Mouse (Mus musculus) thymus, postnatal 10 days (tissue): Measurements from ENCODE around the gene Atp5s.
A peak's percentile ranks its signal among the peaks of the same experiment; 100 is the strongest.

Source experiments
- DNase-seq, 2 experiments: peaks; one replicate each; pipeline ENCODE4 v3.0.0; 2021; ENCODE audit warnings: low spot score in 2 of 2

Gene Atp5s

GRCm38 (mm10) chr12:69777957-69778356 is 53.2 kb downstream of the Atp5s start:
- DNase-seq, result no peak

GRCm38 (mm10) chr12:69781480-69781879 is 56.7 kb downstream of the Atp5s start:
- no peak for DNase-seq

GRCm38 (mm10) chr12:69781935-69782650 is 57.3 kb downstream of the Atp5s start:
- no peak for DNase-seq

DNA sequence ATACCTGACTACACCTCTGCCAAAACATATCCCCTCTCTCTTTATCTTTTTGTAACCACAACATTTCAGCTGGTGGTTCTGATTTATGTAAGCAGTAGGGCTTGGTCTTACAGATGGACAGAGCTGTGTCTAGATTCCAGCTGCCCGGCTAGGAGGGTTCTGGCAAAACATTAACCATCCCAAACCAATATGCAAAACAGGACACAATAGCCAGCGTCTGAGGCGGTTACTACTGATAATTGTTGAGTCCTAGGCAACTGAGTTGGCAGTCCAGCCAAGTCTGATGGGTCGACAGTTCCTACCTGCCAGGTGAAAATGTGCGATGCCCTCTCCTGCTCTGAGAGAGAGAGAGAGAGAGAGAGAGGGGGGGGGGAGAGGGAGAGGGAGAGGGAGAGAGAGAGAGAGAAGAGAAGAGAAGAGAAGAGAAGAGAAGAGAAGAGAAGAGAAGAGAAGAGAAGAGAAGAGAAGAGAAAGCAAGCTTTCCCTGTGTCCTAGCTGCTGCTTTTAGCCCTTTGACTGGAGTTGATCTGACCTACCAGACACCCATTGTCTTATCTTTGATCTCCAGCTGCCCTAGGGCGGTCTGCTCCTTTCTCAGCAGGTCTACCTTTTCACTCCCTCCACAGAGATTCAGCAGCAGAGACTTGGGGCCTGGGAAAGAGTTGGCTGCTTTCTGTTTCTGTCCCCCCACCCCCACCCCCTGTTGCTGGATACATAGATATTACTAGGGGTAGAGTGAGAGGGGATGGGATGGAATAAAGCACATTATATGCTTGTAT is 58.7 kb downstream of the Atp5s start:
- no peak for DNase-seq

- DNase-seq, result no peak
These were observed 60.7 kb downstream of the Atp5s start for GRCm38 (mm10) chr12:69785471-69785870.

DNA sequence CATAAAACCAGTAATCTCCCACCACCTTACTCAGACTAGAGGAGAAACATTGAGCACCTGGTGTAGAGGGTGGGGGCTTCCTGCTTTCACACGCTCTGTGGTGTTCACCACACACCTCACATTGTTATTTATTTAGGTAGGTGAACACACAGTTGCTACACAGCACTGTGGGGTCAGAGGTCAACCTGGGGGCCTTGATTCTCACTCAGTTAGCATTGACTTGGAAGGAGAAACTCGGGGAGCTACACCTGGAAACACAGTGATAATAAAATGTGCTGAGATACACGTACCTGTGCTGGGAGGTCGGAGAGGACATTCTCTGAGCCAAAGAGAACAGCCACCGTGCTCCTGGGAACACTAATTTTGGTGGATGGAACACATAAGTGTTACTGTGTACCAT is 63.6 kb downstream of the Atp5s start:
- no peak for DNase-seq

- DNase-seq, result peak; percentile 37 to 44
These were observed 65.2 kb downstream of the Atp5s start for GRCm38 (mm10) chr12:69789766-69790529.

DNA sequence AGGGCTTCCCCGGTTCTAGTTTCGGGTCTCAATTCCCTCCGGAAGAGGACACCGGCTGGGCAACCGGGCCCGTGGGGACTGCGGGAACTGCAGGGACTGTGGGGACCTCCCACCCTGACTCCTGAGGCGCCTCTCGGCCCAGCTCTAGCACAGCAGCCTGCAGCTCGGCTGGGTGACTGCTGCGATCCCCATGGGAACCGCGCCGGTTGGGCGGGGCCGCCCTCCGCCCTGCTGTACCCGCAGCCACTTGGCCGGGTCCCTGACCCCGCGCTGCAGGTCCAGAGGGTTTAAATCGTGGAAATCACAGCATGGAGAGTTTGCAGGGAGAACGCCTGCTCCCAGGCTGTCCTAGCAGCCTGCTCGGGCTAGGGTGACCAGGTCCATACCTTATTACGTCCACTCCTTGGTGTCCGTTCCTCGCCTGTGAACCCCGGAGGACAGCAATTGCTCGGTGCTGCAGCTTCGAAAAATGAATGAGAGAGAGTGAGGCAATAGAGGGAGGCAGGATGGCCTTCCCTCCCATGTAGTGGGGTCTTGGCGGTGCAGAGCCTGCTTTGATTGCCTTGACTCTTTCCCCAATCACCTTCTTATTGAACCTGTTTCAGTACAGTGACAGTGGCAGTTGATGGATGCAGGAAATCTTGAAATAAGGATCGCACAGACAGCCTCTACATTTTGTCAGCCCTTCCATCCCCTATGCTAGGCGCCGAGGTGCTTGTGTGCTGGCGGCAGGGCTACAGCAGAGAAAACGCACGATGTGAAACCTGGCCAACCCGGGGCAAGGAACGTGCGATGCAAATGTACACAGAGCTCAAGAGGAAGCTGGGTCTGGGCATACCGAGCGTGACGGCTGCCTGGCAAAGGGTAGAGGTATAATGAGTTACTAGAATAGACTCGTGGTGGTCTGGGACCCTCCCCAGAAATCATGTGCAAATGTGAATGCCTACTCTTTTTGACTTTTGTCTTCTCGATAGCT is 66.1 kb downstream of the Atp5s start, which contains the start of gene Cdkl1:
Gene Cdkl1, minus strand, starts transcription at position 738 of the 976 bp plus-strand sequence.
- DNase-seq, result peak; percentile 49 to 54
